Mouse (Mus musculus) neural tube, embryonic 11.5 days (tissue): ENCODE measurements around the gene Lhfpl2. TPM values are rescaled to one million over a fixed set of nuclear protein-coding genes. Genes with fewer than 3 reads are reported as not detected.

ENCODE experiments used
- ATAC-seq: fragments of 200-750 bp; cut with Nextera tagmentation; 2 replicates; pipeline ENCODE4 v1.8.0; 2017; ENCODE audit warnings: moderate number of reproducible peaks, mild to moderate bottlenecking, moderate TSS enrichment, moderate library complexity; ENCODE audit not compliant: insufficient read depth, low FRiP score, low TSS enrichment
- DNase-seq: peaks from one replicate; pipeline ENCODE4 v3.0.0-alpha.2; 2015; ENCODE audit warnings: low spot score
- H3K27ac ChIP-seq: fragments of 300-500 bp; sonication (generic); 2 replicates; pipeline ENCODE4 v1.5.1; 2014; ENCODE audit warnings: low read depth, mild to moderate bottlenecking, low read length
- H3K27me3 ChIP-seq: fragments of 300-500 bp; sonication (generic); 2 replicates; pipeline ENCODE4 v1.6.1; 2014; ENCODE audit warnings: mild to moderate bottlenecking, low read length, mixed read lengths; ENCODE audit not compliant: control insufficient read depth, insufficient read depth
- H3K36me3 ChIP-seq: fragments of 300-500 bp; sonication (generic); 2 replicates; pipeline ENCODE4 v1.6.1; 2014; ENCODE audit warnings: mild to moderate bottlenecking, low read length, moderate library complexity, mixed read lengths; ENCODE audit not compliant: control insufficient read depth, insufficient read depth
- H3K4me1 ChIP-seq: fragments of 300-500 bp; sonication (generic); 2 replicates; pipeline ENCODE4 v1.6.1; 2014; ENCODE audit warnings: low read length, mixed read lengths; ENCODE audit not compliant: control insufficient read depth, insufficient read depth
- H3K4me2 ChIP-seq: fragments of 300-500 bp; sonication (generic); 2 replicates; pipeline ENCODE4 v1.6.1; 2014; ENCODE audit warnings: low read depth, mild to moderate bottlenecking, moderate library complexity
- H3K4me3 ChIP-seq: fragments of 300-500 bp; sonication (generic); 2 replicates; pipeline ENCODE4 v1.5.1; 2014; ENCODE audit warnings: low read depth, low read length
- H3K9ac ChIP-seq: fragments of 300-500 bp; sonication (generic); 2 replicates; pipeline ENCODE4 v1.6.1; 2014; ENCODE audit warnings: mild to moderate bottlenecking, low read length
- H3K9me3 ChIP-seq: fragments of 300-500 bp; sonication (generic); 2 replicates; pipeline ENCODE4 v1.6.1; 2016; ENCODE audit warnings: low read length; ENCODE audit not compliant: control insufficient read depth
- WGBS: fragments of 180-500 bp; shearing (Covaris S2); extraction: QIAGEN DNeasy Blood & Tissue Kit; methylation state at CpG from one replicate; pipeline ENCODE4 v1.1.7; 2014; 5-methylcytosine and 5-hydroxymethylcytosine counted together
- polyA plus RNA-seq: library from polyadenylated mRNA; unstranded; fragments of >200 nt; fragmentation: Nextera tagmentation; extraction: Ambion mirVana; gene quantifications from 2 replicates; pipeline ENCODE4 v1.2.1, GENCODE M21; 2014

Lhfpl2 gene
- polyA plus RNA-seq, 1 experiment from 2014 or later, result 25.2 TPM

DNA sequence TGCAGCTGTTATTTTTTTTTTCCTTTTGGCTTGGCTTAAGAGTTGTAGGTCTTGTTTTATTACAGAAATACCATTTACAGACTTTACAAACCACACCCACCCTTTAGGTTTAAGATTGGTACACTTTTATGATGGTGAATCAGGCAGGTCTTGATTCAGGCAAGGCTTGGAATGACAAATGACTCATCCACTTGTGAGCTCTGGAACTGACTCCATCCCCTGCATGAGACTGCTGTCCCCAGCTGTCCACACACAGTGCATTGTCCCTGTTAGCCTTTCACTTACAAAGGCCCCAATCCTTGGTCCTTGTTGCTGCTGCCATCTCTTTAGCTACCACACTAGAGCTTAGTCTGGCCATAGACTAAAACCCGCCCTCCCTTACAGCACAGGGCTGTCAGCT, 132.8 kb downstream of the Lhfpl2 start:
- no peak overlapping the region for H3K27ac ChIP-seq
- no peak overlapping the region for H3K4me3 ChIP-seq
- no peak for DNase-seq
- H3K9me3 ChIP-seq, result no peaks in the 10 kb centered on the region
- no peaks in the 10 kb centered on the region for H3K27me3 ChIP-seq
- peaks cover 5% of the 10 kb centered on the region; the same call in 1 of the 2 replicates for H3K4me1 ChIP-seq
- no peak for ATAC-seq
- no peak overlapping the region for H3K9ac ChIP-seq
- WGBS, result 97% methylated on average over 1 of the region's 1 CpGs
- H3K36me3 ChIP-seq, result no peaks in the 10 kb centered on the region
- no peak overlapping the region for H3K4me2 ChIP-seq

DNA sequence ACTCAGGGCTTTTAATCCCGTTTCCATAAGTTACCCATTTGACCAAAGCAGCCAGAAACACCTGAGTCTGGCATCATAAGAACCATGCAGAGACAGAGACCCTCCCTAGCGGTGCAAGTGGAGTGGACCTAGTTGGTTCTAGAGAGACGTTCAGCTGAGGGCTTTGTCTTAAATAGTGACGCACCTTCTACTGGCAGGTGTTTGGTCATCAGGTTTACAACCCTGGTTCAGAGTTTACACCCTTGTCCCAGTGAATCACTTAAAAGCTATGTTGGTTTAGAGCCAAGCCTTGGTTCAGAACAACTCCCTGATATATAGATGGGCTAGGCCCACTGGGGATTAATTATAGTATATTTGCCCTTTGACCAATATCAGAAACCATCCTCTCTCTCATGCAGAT, 135.6 kb downstream of the Lhfpl2 start:
- DNase-seq (no peak), ATAC-seq (no peak)
- no peaks in the 10 kb centered on the region for H3K27me3 ChIP-seq
- no peak overlapping the region for H3K27ac ChIP-seq
- no peak overlapping the region for H3K4me3 ChIP-seq
- no peak overlapping the region for H3K4me2 ChIP-seq
- H3K4me1 ChIP-seq, result peaks cover 3% of the 10 kb centered on the region; the same call in 1 of the 2 replicates
- H3K9me3 ChIP-seq, result no peaks in the 10 kb centered on the region
- WGBS, result 86% methylated on average over 4 of the region's 4 CpGs
- no peaks in the 10 kb centered on the region for H3K36me3 ChIP-seq
- H3K9ac ChIP-seq, result no peak overlapping the region

DNA sequence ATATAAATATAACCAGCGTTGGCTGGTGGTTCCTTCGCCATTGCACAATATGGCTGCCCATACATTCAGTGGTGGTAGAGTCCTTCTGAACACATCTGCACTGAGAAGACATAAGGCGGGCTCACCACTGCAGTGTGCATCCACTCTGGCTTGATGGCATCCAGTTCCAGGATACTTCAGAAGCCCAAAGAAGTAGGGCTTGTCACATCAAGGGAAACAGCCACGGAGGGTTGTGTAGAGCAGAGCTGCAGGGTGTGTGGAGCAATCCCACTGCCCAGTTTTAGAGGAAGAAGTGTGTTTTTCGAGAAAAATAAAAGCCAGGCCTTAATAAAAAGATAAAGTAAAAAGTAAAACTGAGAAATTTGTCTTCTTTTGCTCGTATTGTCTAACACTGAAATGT, 141.0 kb downstream of the Lhfpl2 start:
- no peak overlapping the region for H3K27ac ChIP-seq
- WGBS, result 91% methylated on average over 6 of the region's 6 CpGs

DNA sequence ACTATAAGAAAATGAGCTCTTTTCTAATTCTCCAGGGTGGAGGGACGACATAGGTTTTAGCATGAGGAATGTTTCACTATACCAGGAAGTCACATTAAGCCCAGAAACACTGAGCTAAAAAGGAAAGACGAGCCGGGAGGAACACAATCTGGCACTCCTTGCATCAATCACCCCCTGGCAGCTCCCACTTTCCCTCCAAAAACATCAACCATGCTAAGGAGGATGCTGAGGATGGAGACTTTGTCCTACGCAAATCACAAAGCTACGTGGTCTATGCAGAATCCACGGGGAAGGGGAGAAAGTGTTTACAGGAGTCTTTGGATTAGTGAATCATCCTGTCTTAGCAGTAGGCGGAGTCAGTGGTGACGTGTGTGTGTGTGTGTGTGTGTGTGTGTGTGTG, 142.2 kb downstream of the Lhfpl2 start:
- H3K36me3 ChIP-seq, result no peaks in the 10 kb centered on the region
- H3K27ac ChIP-seq, result no peak overlapping the region
- H3K9ac ChIP-seq, result no peak overlapping the region
- no peaks in the 10 kb centered on the region for H3K4me1 ChIP-seq
- DNase-seq, result no peak
- no peaks in the 10 kb centered on the region for H3K27me3 ChIP-seq
- H3K9me3 ChIP-seq, result no peaks in the 10 kb centered on the region
- H3K4me2 ChIP-seq, result no peak overlapping the region
- no peak for ATAC-seq
- no peak overlapping the region for H3K4me3 ChIP-seq
- WGBS, result 67% methylated on average over 8 of the region's 8 CpGs

More for the DNA sequence above, 141.0 kb downstream of the Lhfpl2 start:
- no peak overlapping the region for H3K4me2 ChIP-seq
- ATAC-seq (no peak), DNase-seq (peak; percentile 5)
- H3K4me3 ChIP-seq, result no peak overlapping the region
- H3K9me3 ChIP-seq, result no peaks in the 10 kb centered on the region
- peaks cover 2% of the 10 kb centered on the region; the same call in 1 of the 2 replicates for H3K4me1 ChIP-seq
- no peak overlapping the region for H3K9ac ChIP-seq
- no peaks in the 10 kb centered on the region for H3K36me3 ChIP-seq
- no peaks in the 10 kb centered on the region for H3K27me3 ChIP-seq

DNA sequence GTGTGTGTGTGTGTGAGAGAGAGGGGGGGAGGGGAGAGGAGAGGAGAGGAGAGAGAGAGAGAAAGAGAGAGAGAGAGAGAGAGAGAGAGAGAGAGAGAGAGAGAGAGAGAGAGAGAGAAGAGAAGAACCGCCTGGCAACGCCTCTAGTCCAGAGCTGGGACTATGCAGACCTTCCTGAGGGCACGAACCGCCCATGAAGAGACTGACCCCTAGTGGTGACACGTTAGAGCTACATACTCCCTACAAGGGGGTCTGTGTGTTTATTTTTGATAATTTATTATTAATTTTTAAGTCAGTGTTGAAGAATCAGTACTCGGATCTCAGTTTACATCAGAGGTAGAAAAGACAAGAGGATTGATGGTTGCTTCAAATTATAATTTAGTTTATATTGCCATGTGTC, 147.6 kb downstream of the Lhfpl2 start:
- no peak for ATAC-seq
- Histone ChIP-seq H3K9me3 (peaks cover 3% of the 10 kb centered on the region; the same call in 1 of the 2 replicates), H3K4me2 (no peak overlapping the region), H3K4me1 (no peaks in the 10 kb centered on the region), H3K4me3 (no peak overlapping the region), H3K27ac (no peak overlapping the region), H3K27me3 (no peaks in the 10 kb centered on the region), H3K9ac (no peak overlapping the region), H3K36me3 (peaks cover 3% of the 10 kb centered on the region; the same call in 1 of the 2 replicates)
- peak; percentile 46 for DNase-seq
- WGBS, result 20% methylated on average over 6 of the region's 6 CpGs

DNA sequence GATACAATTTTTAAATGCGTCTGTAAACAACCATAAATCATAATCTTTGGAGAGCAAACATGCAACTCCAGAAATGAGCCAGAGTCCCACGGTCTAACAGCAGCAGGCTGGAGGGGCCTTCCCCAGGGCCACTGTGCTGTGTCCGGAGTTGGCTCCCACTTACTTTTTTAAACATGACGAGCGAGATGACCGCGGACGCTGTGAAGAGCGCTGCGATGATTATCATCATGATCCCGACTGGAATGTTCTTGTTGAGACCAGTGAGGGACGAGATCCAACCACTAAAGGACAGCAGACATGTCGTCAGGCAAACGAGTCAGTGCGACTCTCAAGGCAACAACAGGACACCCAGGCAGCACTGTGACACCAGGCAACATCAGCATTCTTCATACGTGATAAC, 150.4 kb downstream of the Lhfpl2 start:
- Histone ChIP-seq H3K9ac (no peak overlapping the region), H3K4me2 (no peak overlapping the region), H3K27ac (no peak overlapping the region), H3K9me3 (peaks cover 3% of the 10 kb centered on the region; the same call in 1 of the 2 replicates), H3K4me1 (no peaks in the 10 kb centered on the region), H3K36me3 (peaks cover 3% of the 10 kb centered on the region; the same call in 1 of the 2 replicates), H3K4me3 (no peak overlapping the region), H3K27me3 (no peaks in the 10 kb centered on the region)
- WGBS, result 97% methylated on average over 16 of the region's 16 CpGs
- no peak for DNase-seq
- ATAC-seq, result no peak

DNA sequence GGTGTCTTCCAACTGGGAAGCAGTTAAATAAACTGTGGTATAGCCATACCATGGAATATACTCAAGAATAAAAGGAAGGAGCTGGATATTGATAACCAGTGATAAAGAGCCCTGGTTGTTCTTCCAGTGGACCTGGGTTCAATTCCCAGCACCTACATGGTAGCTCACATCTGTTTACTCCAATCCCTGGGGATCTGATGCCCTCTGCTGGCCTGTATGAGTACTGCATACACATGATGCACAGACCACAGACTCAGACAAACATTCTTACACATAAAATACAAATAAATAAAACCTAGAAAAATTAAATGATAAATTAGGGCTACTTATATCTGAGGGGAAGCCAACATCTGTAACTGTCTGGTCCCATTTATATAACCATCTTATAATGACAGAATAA, 151.3 kb downstream of the Lhfpl2 start:
- Histone ChIP-seq H3K9ac (no peak overlapping the region), H3K27ac (no peak overlapping the region), H3K27me3 (no peaks in the 10 kb centered on the region), H3K36me3 (peaks cover 3% of the 10 kb centered on the region; the same call in 1 of the 2 replicates), H3K4me1 (no peaks in the 10 kb centered on the region), H3K4me3 (no peak overlapping the region), H3K4me2 (no peak overlapping the region), H3K9me3 (peaks cover 3% of the 10 kb centered on the region; the same call in 1 of the 2 replicates)
- DNase-seq (no peak), ATAC-seq (no peak)

DNA sequence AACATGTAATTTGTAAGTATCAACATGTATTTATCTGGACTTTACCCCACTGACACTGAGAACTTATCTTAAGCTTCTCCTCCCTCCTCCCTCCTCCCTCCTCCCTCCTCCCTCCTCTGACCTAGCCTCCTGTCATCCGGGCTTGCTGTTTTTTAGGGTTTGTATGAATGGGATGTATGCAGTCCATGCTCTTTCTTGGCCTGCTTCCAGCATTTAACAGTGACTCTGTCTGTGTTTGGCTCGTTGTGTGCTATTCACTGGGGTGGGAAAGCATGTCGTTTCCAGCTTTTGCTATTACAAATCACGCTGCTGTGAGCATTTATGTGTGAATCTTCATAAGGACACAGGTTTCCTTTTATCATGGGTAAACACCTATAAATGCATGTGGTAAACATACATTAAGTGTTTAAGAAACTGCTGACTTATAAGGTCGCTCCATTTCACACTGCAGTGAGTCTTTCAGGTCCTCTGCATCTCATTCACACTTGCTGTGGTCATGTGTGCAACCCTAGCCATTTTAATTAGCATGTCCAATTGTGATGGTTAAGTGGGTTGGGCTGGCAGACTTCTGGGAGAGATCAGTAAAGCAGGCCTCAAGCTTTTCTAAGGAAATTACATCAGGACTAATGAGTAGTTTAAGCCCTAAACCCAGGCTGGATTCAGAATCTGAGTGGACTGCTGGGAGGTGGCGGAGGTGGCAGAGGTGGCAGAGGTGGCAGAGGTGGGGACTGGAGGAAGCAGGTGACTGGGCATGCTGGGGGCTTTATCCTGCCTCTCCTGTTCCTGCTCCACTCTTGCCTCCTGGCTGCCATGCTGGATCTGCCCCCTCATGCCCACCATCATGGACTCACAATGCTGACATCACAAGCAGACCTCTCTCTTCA, 153.9 kb downstream of the Lhfpl2 start:
- no peaks in the 10 kb centered on the region for H3K4me1 ChIP-seq
- ATAC-seq, result peak; percentile 53
- H3K36me3 ChIP-seq, result peaks cover 3% of the 10 kb centered on the region; the same call in 1 of the 2 replicates
- 59% methylated on average over 6 of the region's 6 CpGs for WGBS
- no peak overlapping the region for H3K4me3 ChIP-seq
- no peaks in the 10 kb centered on the region for H3K27me3 ChIP-seq
- H3K27ac ChIP-seq, result no peak overlapping the region
- H3K4me2 ChIP-seq, result no peak overlapping the region
- no peak overlapping the region for H3K9ac ChIP-seq
- DNase-seq, result no peak
- peaks cover 3% of the 10 kb centered on the region; the same call in 1 of the 2 replicates for H3K9me3 ChIP-seq

DNA sequence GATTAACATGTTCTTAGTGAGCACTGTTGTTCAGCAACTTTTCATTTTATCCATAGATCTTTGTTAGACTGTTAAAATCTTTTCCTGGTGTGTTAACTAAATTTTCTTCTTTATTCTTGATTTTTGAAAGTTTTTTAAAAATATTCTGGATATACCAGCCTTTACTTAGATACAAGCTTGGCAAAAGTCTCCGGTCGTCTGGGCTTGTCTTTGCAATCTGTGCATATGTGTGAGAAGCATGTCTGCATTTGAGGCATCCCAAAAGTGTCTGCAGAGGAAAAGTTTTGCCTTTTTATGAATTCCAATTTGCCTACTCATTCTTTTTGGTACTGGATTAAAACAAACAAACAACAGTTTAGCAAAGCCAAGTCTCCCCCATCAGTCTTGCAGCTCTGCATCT, 154.6 kb downstream of the Lhfpl2 start:
- DNase-seq, result no peak
- ATAC-seq, result no peak
- Histone ChIP-seq H3K4me1 (no peaks in the 10 kb centered on the region), H3K9me3 (peaks cover 3% of the 10 kb centered on the region; the same call in 1 of the 2 replicates), H3K4me2 (no peak overlapping the region), H3K27ac (no peak overlapping the region), H3K27me3 (no peaks in the 10 kb centered on the region), H3K4me3 (no peak overlapping the region), H3K36me3 (peaks cover 3% of the 10 kb centered on the region; the same call in 1 of the 2 replicates), H3K9ac (no peak overlapping the region)
- WGBS, result 96% methylated on average over 2 of the region's 2 CpGs
